Mouse (Mus musculus) CH12.LX (cell line): ENCODE data around the gene Zfp420. TPM values are rescaled to one million over a fixed set of nuclear protein-coding genes. Genes with fewer than 3 reads are reported as not detected.

Source experiments
- DNase-seq: peaks from one replicate; pipeline ENCODE4 v3.0.0-alpha.2; 2013; ENCODE audit errors: extremely low read depth
- H3K27ac ChIP-seq: 2 replicates; pipeline ENCODE4 v1.5.1; 2012; ENCODE audit warnings: low read depth, mild to moderate bottlenecking, control low read depth, moderate library complexity; ENCODE audit not compliant: insufficient read depth
- H3K27me3 ChIP-seq: replicated peaks from 2 replicates; pipeline ENCODE3; 2012; ENCODE audit warnings: inconsistent platforms
- H3K36me3 ChIP-seq, 2 experiments: replicated peaks in 1 of 2; 2 replicates each; pipeline versions ENCODE3 to v1.6.1; 2012; ENCODE audit warnings: inconsistent platforms in 1 of 2, low read length in 1 of 2, mild to moderate bottlenecking in 1 of 2, mixed read lengths in 1 of 2, moderate library complexity in 1 of 2; ENCODE audit not compliant: control insufficient read depth in 1 of 2, insufficient read depth in 1 of 2
- H3K4me1 ChIP-seq, 2 experiments: 2 replicates each; pipeline ENCODE4 v1.6.1; 2012; ENCODE audit warnings: inconsistent platforms in 1 of 2, moderate library complexity in 1 of 2; ENCODE audit not compliant: insufficient read depth in 2 of 2, control insufficient read depth in 1 of 2
- H3K4me2 ChIP-seq: 2 replicates; pipeline ENCODE4 v1.6.1; 2012; ENCODE audit warnings: low read depth, mild to moderate bottlenecking, control low read depth; ENCODE audit not compliant: poor library complexity, insufficient read depth, severe bottlenecking
- H3K4me3 ChIP-seq, 3 experiments: fragments of 150-350 bp in 1 of 3; sonication (generic) in 1 of 3; replicated peaks in 1 of 3; 2 replicates each; pipeline versions ENCODE3 to v1.5.1; 2011 to 2012; ENCODE audit warnings: low read depth in 2 of 3, low read length in 2 of 3, mild to moderate bottlenecking in 2 of 3, moderate library complexity in 2 of 3, control low read depth in 1 of 3, improper control_type of control experiment in 1 of 3, inconsistent platforms in 1 of 3, mixed read lengths in 1 of 3; ENCODE audit not compliant: poor library complexity in 1 of 3
- H3K79me2 ChIP-seq: replicated peaks from 2 replicates; pipeline ENCODE4 v1.6.1; 2012; ENCODE audit warnings: mild to moderate bottlenecking, moderate library complexity; ENCODE audit not compliant: control insufficient read depth, poor library complexity, insufficient read depth, severe bottlenecking; ENCODE audit errors: extremely low read depth
- H3K9ac ChIP-seq: 2 replicates; pipeline ENCODE4 v1.6.1; 2012; ENCODE audit warnings: low read depth, mild to moderate bottlenecking, control low read depth, moderate library complexity; ENCODE audit not compliant: insufficient read depth
- H3K9me3 ChIP-seq: replicated peaks from 2 replicates; pipeline ENCODE3; 2012; ENCODE audit warnings: low read length, inconsistent platforms, mixed read lengths
- BHLHE40 ChIP-seq: IDR thresholded peaks from 2 replicates; pipeline ENCODE4 v1.6.1; 2011; ENCODE audit warnings: mild to moderate bottlenecking, low read depth, low read length, improper control_type of control experiment
- CHD1 ChIP-seq: IDR thresholded peaks from 2 replicates; pipeline ENCODE4 v1.6.1; 2012; ENCODE audit warnings: low read depth, low read length, improper control_type of control experiment, inconsistent platforms
- CHD2 ChIP-seq: IDR thresholded peaks from 2 replicates; pipeline ENCODE4 v1.6.1; 2011; ENCODE audit warnings: low read length, improper control_type of control experiment
- CTCF ChIP-seq, 2 experiments: IDR thresholded peaks in 1 of 2; conservative IDR thresholded peaks in 1 of 2; 2 replicates each; pipeline ENCODE4 v1.5.1; 2011 to 2012; ENCODE audit warnings: low read depth in 2 of 2, low read length in 2 of 2, improper control_type of control experiment in 1 of 2, inconsistent platforms in 1 of 2, mild to moderate bottlenecking in 1 of 2, moderate library complexity in 1 of 2
- E2F4 ChIP-seq: IDR thresholded peaks from 2 replicates; pipeline ENCODE4 v1.6.1; 2011; ENCODE audit warnings: low read depth, low read length, improper control_type of control experiment; ENCODE audit not compliant: insufficient replicate concordance
- ELF1 ChIP-seq: IDR thresholded peaks from 2 replicates; pipeline ENCODE4 v1.6.1; 2014; ENCODE audit warnings: low read depth, mild to moderate bottlenecking, inconsistent platforms, low read length, improper control_type of control experiment
- EP300 ChIP-seq: IDR thresholded peaks from 2 replicates; pipeline ENCODE4 v1.6.1; 2011; ENCODE audit warnings: low read length, improper control_type of control experiment
- ETS1 ChIP-seq: conservative IDR thresholded peaks from 2 replicates; pipeline ENCODE4 v1.6.1; 2012; ENCODE audit warnings: low read depth, mild to moderate bottlenecking, inconsistent platforms, low read length, improper control_type of control experiment, moderate library complexity
- GABPA ChIP-seq: IDR thresholded peaks from 2 replicates; pipeline ENCODE4 v1.6.1; 2012; ENCODE audit warnings: low read depth, low read length, improper control_type of control experiment, inconsistent platforms; ENCODE audit not compliant: insufficient replicate concordance
- HCFC1 ChIP-seq: IDR thresholded peaks from 2 replicates; pipeline ENCODE4 v1.6.1; 2012; ENCODE audit warnings: low read depth, mild to moderate bottlenecking, inconsistent platforms, low read length, improper control_type of control experiment
- MAX ChIP-seq: IDR thresholded peaks from 2 replicates; pipeline ENCODE4 v1.6.1; 2011; ENCODE audit warnings: low read length, improper control_type of control experiment
- MAZ ChIP-seq: IDR thresholded peaks from 2 replicates; pipeline ENCODE4 v1.6.1; 2012; ENCODE audit warnings: low read depth, mild to moderate bottlenecking, inconsistent platforms, low read length, improper control_type of control experiment, moderate library complexity
- MEF2A ChIP-seq: IDR thresholded peaks from 2 replicates; pipeline ENCODE4 v1.6.1; 2014; ENCODE audit warnings: low read depth, mild to moderate bottlenecking, inconsistent platforms, low read length, improper control_type of control experiment, borderline replicate concordance
- MXI1 ChIP-seq: IDR thresholded peaks from 2 replicates; pipeline ENCODE4 v1.6.1; 2011; ENCODE audit warnings: mild to moderate bottlenecking, low read depth, low read length, improper control_type of control experiment
- MYC ChIP-seq: IDR thresholded peaks from 2 replicates; pipeline ENCODE4 v1.6.1; 2011; ENCODE audit warnings: low read depth, mild to moderate bottlenecking, improper control_type of control experiment, low read length
- PAX5 ChIP-seq: IDR thresholded peaks from 2 replicates; pipeline ENCODE4 v1.6.1; 2012; ENCODE audit warnings: low read length, inconsistent platforms, mixed read lengths
- POLR2AphosphoS2 ChIP-seq: IDR thresholded peaks from 2 replicates; pipeline ENCODE4 v1.6.1; 2011; ENCODE audit warnings: low read depth, low read length, improper control_type of control experiment
- RAD21 ChIP-seq: IDR thresholded peaks from 2 replicates; pipeline ENCODE4 v1.6.1; 2011; ENCODE audit warnings: low read depth, mild to moderate bottlenecking, low read length, improper control_type of control experiment, moderate library complexity
- TBP ChIP-seq: conservative IDR thresholded peaks from 2 replicates; pipeline ENCODE4 v1.6.1; 2011; ENCODE audit warnings: low read depth, low read length, improper control_type of control experiment
- USF2 ChIP-seq: conservative IDR thresholded peaks from 2 replicates; pipeline ENCODE4 v1.6.1; 2011; ENCODE audit warnings: low read depth, low read length, improper control_type of control experiment
- dilution Hi-C: fragments of 300-500 bp; cut with MboI; formaldehyde crosslinking; loops from 2 replicates; pipeline ENCODE4 v1.14.3; 2020; ENCODE audit warnings: low sequenced_read_pairs; ENCODE audit not compliant: extremely low pct_unique_long_range_greater_than_20kb, extremely low pct_ligation_motif_present
- in situ Hi-C: fragments of 300-500 bp; cut with MboI; formaldehyde crosslinking; loops from 3 replicates; pipeline ENCODE4 v1.14.3; 2019; ENCODE audit warnings: low sequenced_read_pairs, low pct_ligation_motif_present, low pct_unique_long_range_greater_than_20kb, mixed read lengths
- polyA plus RNA-seq: library from polyadenylated mRNA; unstranded; fragments of >175 nt; gene quantifications from 2 replicates; pipeline ENCODE4 v1.2.1, GENCODE M21; 2012; ENCODE audit warnings: low read depth; ENCODE audit not compliant: insufficient read length
- total RNA-seq, 2 experiments: library from RNA; depleted of rRNA; stranded (reverse); fragments of 300-350 nt in 1 of 2; fragments of >200 nt in 1 of 2; gene quantifications; 2 replicates each; pipeline ENCODE4 v1.2.3; 2012 to 2014

Gene Zfp420
- total and polyA plus RNA-seq, 3 experiments, result 2.5 to 4.8 (median 3.3) TPM

- Histone ChIP-seq H3K79me2 (no peaks in the 10 kb centered on the region), H3K4me1 (no peaks in the 10 kb centered on the region), H3K36me3 (peaks cover 57 to 83% of the 10 kb centered on the region in 2 experiments), H3K9ac (no peak overlapping the region), H3K4me2 (no peak overlapping the region), H3K4me3 (no peak overlapping the region), H3K27me3 (no peaks in the 10 kb centered on the region), H3K9me3 (no peaks in the 10 kb centered on the region), H3K27ac (no peak overlapping the region)
- dilution Hi-C loops, result no loop called here
- DNase-seq, result no peak
- no peak for TF ChIP-seq MAZ
- no peak for TF ChIP-seq E2F4
- TF ChIP-seq MAX, result no peak
- TF ChIP-seq CTCF (conservative IDR thresholded peaks at IDR 0.05 in 1 of 2, IDR thresholded peaks at IDR 0.05 in 1 of 2; ENCODE audit: low read depth in 2 of 2, low read length in 2 of 2), result no peak
- TF ChIP-seq GABPA, result no peak
- TF ChIP-seq CHD1, result no peak
- TF ChIP-seq MEF2A, result no peak
- no peak for TF ChIP-seq RAD21
- TF ChIP-seq POLR2AphosphoS2, result no peak
- no peak for TF ChIP-seq TBP
- TF ChIP-seq PAX5, result no peak
- no peak for TF ChIP-seq ETS1
- no peak for TF ChIP-seq HCFC1
- TF ChIP-seq USF2, result no peak
- in situ Hi-C loops, result no loop called here
Measured at GRCm38 (mm10) chr7:29828001-29828400, 31.8 kb upstream of the Zfp420 start.

- H3K9ac ChIP-seq, result no peak overlapping the region
- H3K4me3 ChIP-seq, result no peak overlapping the region
- peaks cover 47 to 77% of the 10 kb centered on the region in 2 experiments for H3K36me3 ChIP-seq
- no peaks in the 10 kb centered on the region for H3K9me3 ChIP-seq
- no peak overlapping the region for H3K4me2 ChIP-seq
- H3K79me2 ChIP-seq, result no peaks in the 10 kb centered on the region
- dilution Hi-C loops (no loop called here), in situ Hi-C loops (no loop called here)
- TF ChIP-seq MYC (no peak), ELF1 (no peak), EP300 (no peak), CHD2 (no peak), BHLHE40 (no peak), MXI1 (no peak)
- H3K27ac ChIP-seq, result no peak overlapping the region
- H3K27me3 ChIP-seq, result no peaks in the 10 kb centered on the region
- H3K4me1 ChIP-seq, result no peaks in the 10 kb centered on the region
- DNase-seq, result no peak
Measured at GRCm38 (mm10) chr7:29829804-29830203, 30.0 kb upstream of the Zfp420 start.
